Mouse (Mus musculus): ENCODE results near the gene Tnfrsf9. TPM values are rescaled to one million over a fixed set of nuclear protein-coding genes. Genes with fewer than 3 reads are reported as not detected.

Gene Tnfrsf9
- polyA plus RNA-seq, 1 experiment from 2014 or later: 0.17 TPM

- no peak for DNase-seq (ENCODE audit: low spot score)
- Histone ChIP-seq H3K27ac (no peak overlapping the region), H3K36me3 (no peaks in the 10 kb centered on the region), H3K9me3 (no peaks in the 10 kb centered on the region; the same call in 1 of the 2 replicates), H3K4me3 (no peak overlapping the region), H3K27me3 (ENCODE audit: insufficient read depth, poor library complexity, severe bottlenecking) (no peaks in the 10 kb centered on the region), H3K4me1 (replicated peaks) (peaks cover 4% of the 10 kb centered on the region; the same call in 1 of the 2 replicates)
- WGBS: 50% methylated on average over 6 of the region's 6 CpGs
These were observed 75.8 kb downstream of the Tnfrsf9 start for GRCm38 (mm10) chr4:150990148-150990547.

Other genes starting within 250 kb of the Tnfrsf9 start
- gene Errfi1, start 60.6 kb upstream of the Tnfrsf9 start, polyA plus RNA-seq (2016; fragmentation: Nextera tagmentation; extraction: Ambion mirVana): 29.7 and 32.1 TPM in 2 replicates
- gene Park7, start 125 bp upstream of the Tnfrsf9 start, polyA plus RNA-seq (2016; fragmentation: Nextera tagmentation; extraction: Ambion mirVana): 449 and 453 TPM in 2 replicates
- gene Uts2, start 82.5 kb downstream of the Tnfrsf9 start, polyA plus RNA-seq (2016; fragmentation: Nextera tagmentation; extraction: Ambion mirVana): not detected in 2 replicates
- 4.3 and 5.7 TPM in 2 replicates for gene Per3, start 130.1 kb downstream of the Tnfrsf9 start, polyA plus RNA-seq (2016; fragmentation: Nextera tagmentation; extraction: Ambion mirVana)
- 105 and 123 TPM in 2 replicates for gene Vamp3, start 143.4 kb downstream of the Tnfrsf9 start, polyA plus RNA-seq (2016; fragmentation: Nextera tagmentation; extraction: Ambion mirVana)
- not detected in 2 replicates for gene Gm13090, start 175.0 kb downstream of the Tnfrsf9 start, polyA plus RNA-seq (2016; fragmentation: Nextera tagmentation; extraction: Ambion mirVana)

All from hindbrain, embryonic 10.5 days (tissue).